ENCODE assay signal across 10 mouse cellular contexts in genomic region chr11:20011210-20011978, GRCm38 (mm10).
DNase-seq lines count a peak whose midpoint lies in the region; ATAC-seq and TF ChIP-seq lines count a peak whose summit lies in the region.
"Had no signal": no experiment of that assay in that cellular context is flagged by ENCODE, and none has a peak within 500 bp of the region (broad histone marks: within the 10 kb centered on the region; RNA-seq: fewer than 3 reads in every experiment).

No protein-coding gene starts in this region.

- no peak; the same call in 1 of the 2 replicates for ATAC-seq in lung, embryonic 14.5 days (ENCODE audit: insufficient read depth)
- peak; percentile 72 for ATAC-seq in kidney, postnatal 0 days (replicated peaks; ENCODE audit: low FRiP score, low read depth)
- peak; percentile 27; the same call in 1 of the 2 replicates for ATAC-seq in stomach, embryonic 15.5 days (ENCODE audit: insufficient read depth, low FRiP score, low read depth)
- ATAC-seq in activated CD4-positive, CD25-positive, alpha-beta regulatory T cell, adult 4 months, result no peak

- H3K36me3 ChIP-seq in lung, embryonic 14.5 days (ENCODE audit: insufficient read depth), result peaks cover 27% of the 10 kb centered on the region
- peaks cover 41% of the 10 kb centered on the region; the same call in 1 of the 2 replicates for H3K36me3 ChIP-seq in kidney, postnatal 0 days (ENCODE audit: insufficient read depth, low read length)
- peaks cover 27% of the 10 kb centered on the region for H3K36me3 ChIP-seq in stomach, embryonic 15.5 days

- DNase-seq in cerebellum, adult 9-10 months, result peak; percentile 67
- DNase-seq in cerebellum, adult 11-12 months, result no peak
- peak; percentile 27 for DNase-seq in lung, embryonic 14.5 days
- no peak for DNase-seq in lung, postnatal 36 days
- peak; percentile 91 for DNase-seq in kidney, postnatal 0 days (ENCODE audit: low spot score)
- DNase-seq in B cell, adult 2 months, result no peak
- DNase-seq: lung, adult 2 months; thymus, postnatal 14 days had no signal

- no peaks in the 10 kb centered on the region for H3K27me3 ChIP-seq in lung, embryonic 14.5 days (ENCODE audit: insufficient read depth, low read length)
- H3K27me3 ChIP-seq in kidney, postnatal 0 days (ENCODE audit: insufficient read depth, low read length), result no peaks in the 10 kb centered on the region
- H3K27me3 ChIP-seq in stomach, embryonic 15.5 days (replicated peaks), result no peaks in the 10 kb centered on the region

- WGBS in lung, embryonic 14.5 days, result 32% methylated on average over 16 of the region's 16 CpGs
- 16% methylated on average over 16 of the region's 16 CpGs for WGBS in kidney, postnatal 0 days
- 32% methylated on average over 16 of the region's 16 CpGs for whole genome bisulfite sequencing in stomach, embryonic 15.5 days

- no peak overlapping the region for H3K4me3 ChIP-seq in lung, embryonic 14.5 days (ENCODE audit: low read depth, low read length)
- no peak overlapping the region for H3K4me3 ChIP-seq in kidney, postnatal 0 days (replicated peaks; ENCODE audit: low read depth, low read length)
- H3K4me3 ChIP-seq in stomach, embryonic 15.5 days (replicated peaks), result no peak overlapping the region

- H3K9me3 ChIP-seq in lung, embryonic 14.5 days (ENCODE audit: low read depth, low read length), result no peaks in the 10 kb centered on the region
- no peaks in the 10 kb centered on the region for H3K9me3 ChIP-seq in kidney, postnatal 0 days (replicated peaks; ENCODE audit: low read length)
- no peaks in the 10 kb centered on the region for H3K9me3 ChIP-seq in stomach, embryonic 15.5 days

- TF ChIP-seq CTCF in lung, embryonic 14.5 days (IDR thresholded peaks at IDR 0.05; ENCODE audit: low read depth), result no peak
- no peak; the same call in 1 of the 2 replicates for TF ChIP-seq CTCF in kidney, postnatal 0 days (IDR thresholded peaks at IDR 0.05; ENCODE audit: low read depth)

- H3K4me1 ChIP-seq in lung, embryonic 14.5 days (ENCODE audit: insufficient read depth), result 0 out of 2 replicates have a peak, but pooled peaks cover 2% of the 10 kb centered on the region
- H3K4me1 ChIP-seq in kidney, postnatal 0 days (replicated peaks; ENCODE audit: insufficient read depth, low read length), result 0 out of 2 replicates have a peak, but pooled peaks cover 4% of the 10 kb centered on the region
- peaks cover 3% of the 10 kb centered on the region; the same call in 1 of the 2 replicates for H3K4me1 ChIP-seq in stomach, embryonic 15.5 days

- H3K4me2 ChIP-seq in lung, embryonic 14.5 days, result no peak overlapping the region
- no peak overlapping the region for H3K4me2 ChIP-seq in kidney, postnatal 0 days (ENCODE audit: low read length)
- no peak overlapping the region for H3K4me2 ChIP-seq in stomach, embryonic 15.5 days

- no peak overlapping the region for H3K27ac ChIP-seq in lung, embryonic 14.5 days (ENCODE audit: low read depth)
- peak overlapping the region; percentile 38 for H3K27ac ChIP-seq in kidney, postnatal 0 days
- no peak overlapping the region for H3K27ac ChIP-seq in stomach, embryonic 15.5 days

- H3K9ac ChIP-seq in lung, embryonic 14.5 days, result no peak overlapping the region
- no peak overlapping the region for H3K9ac ChIP-seq in kidney, postnatal 0 days (ENCODE audit: low read depth, low read length)
- no peak overlapping the region for H3K9ac ChIP-seq in stomach, embryonic 15.5 days

Comparison
In these comparisons a context has a peak if more than half of its experiments do, and no peak if none do; other contexts are left out.
1. DNase-seq: peak in cerebellum, adult 9-10 months (single experiment), lung, embryonic 14.5 days (single experiment) and kidney, postnatal 0 days (single experiment); none in cerebellum, adult 11-12 months (single experiment), lung, postnatal 36 days (single experiment) and B cell, adult 2 months (0 of 2).
2. ATAC-seq: peak in kidney, postnatal 0 days (single experiment) and stomach, embryonic 15.5 days (single experiment); none in lung, embryonic 14.5 days (single experiment) and activated CD4-positive, CD25-positive, alpha-beta regulatory T cell, adult 4 months (single experiment).